Mouse (Mus musculus): ENCODE data around the gene Cdh13. TPM values are rescaled to one million over a fixed set of nuclear protein-coding genes. Genes with fewer than 3 reads are reported as not detected.

Cdh13 gene
- total RNA-seq (2021): 1 to 10 TPM; 5.9 to 6.2 TPM
- long read RNA-seq, experiment 1, partial matches to known transcripts: 2 of 3 reads
- long read RNA-seq, experiment 1, other reads (novel, unspliced or antisense): 1 of 3 reads
- long read RNA-seq, experiment 2, partial matches to known transcripts: 2 of 4 reads
- long read RNA-seq, experiment 2, other reads (novel, unspliced or antisense): 2 of 4 reads

DNA sequence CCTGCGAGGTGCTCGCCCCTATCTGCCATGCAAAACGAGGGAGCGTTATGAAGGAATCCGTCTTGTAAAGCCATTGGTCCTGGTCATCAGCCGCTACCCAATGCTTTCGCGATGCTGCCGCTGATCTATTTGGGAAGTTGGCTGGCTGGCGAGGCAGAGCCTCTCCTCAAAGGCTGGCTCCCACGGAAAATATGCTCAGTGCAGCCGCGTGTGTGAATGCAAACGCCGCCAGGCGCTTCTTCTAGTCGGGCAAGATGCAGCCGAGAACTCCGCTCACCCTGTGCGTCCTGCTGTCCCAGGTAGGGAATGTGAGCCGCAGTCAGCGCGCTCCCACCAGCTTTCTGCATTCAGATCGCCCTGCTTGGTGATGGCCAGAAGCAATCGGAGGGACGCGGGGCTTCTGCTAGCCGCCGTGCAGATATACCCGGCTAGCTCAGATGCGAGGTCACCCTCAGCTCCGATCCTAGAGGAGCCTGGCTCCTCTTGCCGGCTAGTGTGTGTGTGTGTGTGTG lies at the start of gene Cdh13:
Gene Cdh13 (plus strand): TSS at position 134 of the 512 bp plus-strand sequence.
- peak; percentile 25 to 29 for DNase-seq

DNA sequence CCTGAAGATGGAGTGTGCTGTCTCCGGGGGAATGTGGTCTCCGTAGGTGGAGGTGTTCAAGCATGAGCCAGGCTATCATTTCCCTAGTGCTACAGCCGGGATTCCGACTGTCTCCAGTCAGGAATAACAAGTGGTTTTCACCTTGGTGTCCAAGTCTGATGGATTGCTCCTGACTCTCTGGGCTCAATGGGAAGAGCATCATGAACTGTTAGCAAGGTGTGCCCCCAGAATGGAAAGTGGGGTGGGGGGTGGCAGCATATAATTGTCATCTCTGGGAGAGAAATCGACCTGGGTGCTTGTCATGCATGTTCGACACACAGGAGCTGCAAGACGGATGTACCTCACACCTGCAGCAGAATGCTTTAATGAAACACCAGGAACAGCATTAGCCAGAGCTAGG lies 47.9 kb upstream of the Cdh13 start:
- no peak for DNase-seq

DNA sequence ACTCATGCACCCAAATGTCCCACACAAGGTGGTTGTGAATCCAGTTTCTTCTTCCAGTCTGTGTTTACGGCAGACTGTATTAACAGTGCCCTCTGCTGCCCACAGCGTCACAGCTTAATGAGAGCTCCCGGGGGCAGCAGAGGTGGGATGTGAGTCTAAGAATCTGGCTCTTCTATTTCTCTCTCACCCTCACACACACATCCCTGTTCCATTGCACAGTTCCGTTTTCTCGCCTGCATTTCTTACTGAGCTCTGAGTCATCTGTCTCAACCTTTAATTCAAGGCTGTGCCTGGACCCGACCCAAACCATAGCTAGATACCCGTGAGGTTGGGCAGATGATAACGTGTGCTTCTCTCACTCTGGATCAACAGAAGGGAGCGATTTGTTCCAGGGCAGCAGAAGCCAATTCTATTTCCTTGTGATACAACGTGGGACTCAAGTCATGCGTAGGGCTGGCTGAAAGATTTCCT lies 46.3 kb upstream of the Cdh13 start:
- DNase-seq: peak; percentile 83 to 88

DNA sequence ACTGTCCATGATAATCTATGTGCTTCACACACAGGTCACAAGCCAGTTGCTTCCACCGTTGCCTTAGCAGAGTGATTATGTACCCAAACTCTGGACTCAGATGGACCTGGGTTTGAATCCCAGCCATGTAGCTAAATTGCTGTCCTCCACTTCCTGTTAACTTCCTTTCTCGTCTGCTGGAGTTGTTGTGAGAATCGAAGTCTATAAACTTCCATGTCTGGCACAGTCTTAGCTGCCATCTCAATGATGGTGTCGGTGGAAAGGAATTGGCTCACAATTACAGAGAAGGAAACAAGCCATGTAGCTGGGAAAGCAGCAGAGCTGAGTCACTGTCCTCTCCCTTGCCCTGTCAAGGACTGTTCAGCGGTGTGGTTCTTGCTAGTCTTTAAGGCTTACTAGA lies 45.4 kb upstream of the Cdh13 start:
- DNase-seq: peak; percentile 23 to 46

DNA sequence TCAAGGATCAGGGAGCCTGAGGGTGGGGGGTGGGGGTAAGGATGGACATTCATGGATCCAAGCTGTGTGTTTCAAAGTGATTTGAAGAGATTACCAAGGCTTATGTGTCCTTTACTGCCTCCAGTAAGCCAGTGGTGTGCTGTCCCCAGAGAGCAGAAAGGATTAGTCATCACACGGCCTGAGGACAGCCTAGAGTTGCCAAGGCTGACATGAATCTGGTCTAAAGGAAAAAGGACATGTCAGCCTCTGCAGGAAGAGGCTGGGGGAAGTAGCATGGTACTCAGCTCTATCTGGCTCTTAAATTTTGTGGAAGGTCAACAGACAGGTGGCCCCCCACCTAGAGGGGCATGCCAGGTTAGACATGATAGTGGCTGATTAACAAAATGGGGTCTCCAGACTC lies 44.3 kb upstream of the Cdh13 start:
- DNase-seq: peak; percentile 50 to 61

DNA sequence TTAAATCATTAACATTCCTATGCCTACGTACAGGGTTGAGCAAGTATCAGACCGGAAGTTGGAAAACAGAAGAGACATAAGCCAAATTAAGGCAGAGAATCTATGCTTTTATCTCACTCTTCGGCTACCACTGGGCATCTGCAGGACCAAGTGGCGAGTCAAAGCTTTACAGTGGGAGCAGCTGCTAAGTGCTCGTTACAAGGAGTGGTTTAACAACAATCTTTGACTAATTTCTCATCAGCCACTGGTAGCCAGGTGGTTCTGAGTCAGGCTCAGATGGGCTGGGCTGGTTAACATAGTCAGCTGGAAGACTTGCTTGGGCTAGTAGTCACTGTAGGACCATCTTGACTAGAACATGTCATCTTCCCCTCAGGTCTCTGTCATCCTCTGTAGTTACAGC lies 34.2 kb upstream of the Cdh13 start:
- no peak for DNase-seq

DNA sequence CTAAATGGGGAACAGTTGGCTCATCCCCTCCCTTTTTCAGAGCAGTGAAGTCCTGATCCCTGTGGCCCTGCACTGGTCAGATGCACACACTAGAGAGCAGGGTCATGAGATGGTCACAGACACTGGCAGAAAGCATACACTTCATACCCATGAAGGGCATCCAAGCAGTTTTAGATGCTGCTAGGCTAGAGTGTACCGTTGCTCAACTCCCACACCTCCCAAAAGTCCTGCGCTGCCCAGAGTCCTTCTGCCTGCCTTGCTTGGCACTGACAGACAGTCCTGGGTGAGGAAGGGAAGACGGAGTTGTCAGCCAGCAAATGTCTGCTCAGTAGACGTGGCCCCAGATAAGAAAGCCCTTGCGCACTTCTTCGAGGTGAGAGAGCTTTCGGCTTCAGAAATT lies 33.6 kb upstream of the Cdh13 start:
- no peak for DNase-seq

DNA sequence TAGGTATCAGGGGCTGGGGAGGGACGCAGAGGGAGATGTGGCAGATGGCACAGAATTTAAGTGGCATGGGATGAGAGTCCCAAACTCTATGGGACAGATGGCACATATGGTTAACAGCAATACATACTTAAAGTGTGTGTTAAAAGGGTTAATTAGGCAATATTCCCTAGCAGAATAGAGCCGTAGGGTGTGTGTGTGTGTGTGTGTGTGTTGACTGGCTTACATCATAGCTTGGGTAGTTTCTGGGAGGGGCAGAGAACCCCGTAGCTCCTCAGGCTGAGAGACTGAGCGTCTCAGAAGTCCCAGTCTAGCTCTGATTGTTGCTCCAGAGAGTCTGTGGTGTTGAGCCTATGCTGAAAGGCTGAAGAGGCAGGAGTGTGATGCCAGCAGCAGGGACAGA lies 20.4 kb upstream of the Cdh13 start:
- no peak for DNase-seq

DNA sequence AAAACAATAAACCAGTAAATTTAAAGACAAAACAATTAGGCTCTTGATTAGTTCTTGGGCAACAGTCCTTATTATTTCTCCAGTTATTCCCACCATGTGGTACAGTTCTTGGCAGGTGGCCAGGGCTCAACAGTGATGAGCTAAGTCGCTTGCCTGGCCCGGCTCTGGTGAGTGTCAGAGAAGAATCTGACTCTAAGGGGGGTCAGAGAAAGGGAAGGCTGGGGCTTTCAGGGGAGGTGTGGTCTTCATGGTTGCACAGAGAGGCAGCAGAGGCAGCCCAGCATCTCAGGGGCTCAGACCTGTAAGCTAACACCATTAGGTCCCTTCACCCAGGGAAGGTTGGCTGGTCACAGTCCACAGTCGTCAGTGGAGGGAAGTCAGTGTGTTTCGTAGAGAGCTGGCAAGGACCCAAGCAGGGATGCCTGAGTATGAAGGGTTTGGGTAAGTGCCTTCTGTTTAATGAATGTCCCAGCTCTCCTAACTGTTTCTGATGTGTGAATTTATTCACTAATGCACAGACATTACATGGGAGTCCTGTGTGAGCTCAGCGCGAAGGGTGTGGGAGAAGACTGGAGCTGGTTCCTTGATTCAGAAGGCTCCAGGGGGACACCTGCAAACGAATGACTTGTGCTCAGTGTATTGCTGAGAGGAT lies 12.7 kb upstream of the Cdh13 start:
- peak; percentile 25 to 32 for DNase-seq

DNA sequence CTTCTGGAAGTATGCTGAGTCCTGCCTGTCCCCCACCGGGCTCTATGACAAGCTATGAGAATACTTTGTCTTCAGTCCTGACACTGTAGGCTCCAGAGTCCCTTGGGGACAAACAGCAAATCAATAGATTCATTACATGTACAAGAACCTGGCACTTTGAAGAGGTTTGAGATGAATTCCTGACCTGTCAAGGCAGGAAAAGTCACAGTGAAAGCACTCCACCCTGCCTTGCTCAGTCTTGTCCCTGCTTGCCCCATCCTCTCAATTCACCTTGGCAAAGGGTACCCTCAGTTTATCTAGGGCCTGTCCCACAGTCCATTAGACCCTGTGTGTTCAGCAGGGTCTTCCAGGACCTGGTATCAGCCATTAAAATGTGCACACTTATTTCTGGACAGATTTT lies 11.0 kb upstream of the Cdh13 start:
- DNase-seq: no peak

DNA sequence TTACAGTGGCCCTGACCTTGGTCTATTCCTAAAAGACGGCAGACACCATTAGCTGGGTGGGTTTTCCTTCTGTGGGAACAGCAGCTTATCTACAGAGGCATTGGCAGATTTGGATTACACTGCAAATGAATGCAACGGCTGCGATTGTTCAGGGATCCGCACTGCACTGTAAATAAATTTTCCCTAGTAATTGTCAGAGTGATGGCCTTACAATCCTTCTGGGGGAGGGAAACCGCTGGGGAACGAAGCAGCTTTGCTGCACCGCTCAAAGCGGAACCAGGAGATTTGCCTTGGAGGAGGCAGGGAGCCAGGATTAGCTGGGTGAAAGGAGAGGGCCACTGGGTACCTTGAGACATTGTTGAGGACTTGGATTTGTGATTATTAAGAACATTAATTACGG lies 9.3 kb upstream of the Cdh13 start:
- peak in 1 of 2 experiments; percentile 16 for DNase-seq

DNA sequence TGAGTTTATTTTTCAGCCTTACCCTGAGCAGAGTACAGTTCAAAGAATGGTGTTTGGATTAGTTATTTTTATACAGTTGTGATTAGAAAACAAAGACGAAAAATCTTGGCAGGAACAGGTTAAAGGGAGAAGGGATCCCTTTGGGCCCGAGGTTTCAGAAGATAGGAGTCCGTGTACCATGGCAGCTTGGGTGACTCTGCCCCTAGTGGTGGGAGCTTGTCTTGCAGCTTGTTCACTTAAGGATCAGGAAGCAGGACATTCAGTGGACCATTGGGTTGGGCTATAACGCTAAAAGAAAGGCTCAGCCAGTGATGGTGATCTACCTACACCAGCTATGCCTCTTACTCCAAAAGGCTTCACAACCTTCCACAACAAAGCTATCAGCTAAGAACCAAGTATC lies 8.8 kb upstream of the Cdh13 start:
- DNase-seq: peak; percentile 80 to 83

DNA sequence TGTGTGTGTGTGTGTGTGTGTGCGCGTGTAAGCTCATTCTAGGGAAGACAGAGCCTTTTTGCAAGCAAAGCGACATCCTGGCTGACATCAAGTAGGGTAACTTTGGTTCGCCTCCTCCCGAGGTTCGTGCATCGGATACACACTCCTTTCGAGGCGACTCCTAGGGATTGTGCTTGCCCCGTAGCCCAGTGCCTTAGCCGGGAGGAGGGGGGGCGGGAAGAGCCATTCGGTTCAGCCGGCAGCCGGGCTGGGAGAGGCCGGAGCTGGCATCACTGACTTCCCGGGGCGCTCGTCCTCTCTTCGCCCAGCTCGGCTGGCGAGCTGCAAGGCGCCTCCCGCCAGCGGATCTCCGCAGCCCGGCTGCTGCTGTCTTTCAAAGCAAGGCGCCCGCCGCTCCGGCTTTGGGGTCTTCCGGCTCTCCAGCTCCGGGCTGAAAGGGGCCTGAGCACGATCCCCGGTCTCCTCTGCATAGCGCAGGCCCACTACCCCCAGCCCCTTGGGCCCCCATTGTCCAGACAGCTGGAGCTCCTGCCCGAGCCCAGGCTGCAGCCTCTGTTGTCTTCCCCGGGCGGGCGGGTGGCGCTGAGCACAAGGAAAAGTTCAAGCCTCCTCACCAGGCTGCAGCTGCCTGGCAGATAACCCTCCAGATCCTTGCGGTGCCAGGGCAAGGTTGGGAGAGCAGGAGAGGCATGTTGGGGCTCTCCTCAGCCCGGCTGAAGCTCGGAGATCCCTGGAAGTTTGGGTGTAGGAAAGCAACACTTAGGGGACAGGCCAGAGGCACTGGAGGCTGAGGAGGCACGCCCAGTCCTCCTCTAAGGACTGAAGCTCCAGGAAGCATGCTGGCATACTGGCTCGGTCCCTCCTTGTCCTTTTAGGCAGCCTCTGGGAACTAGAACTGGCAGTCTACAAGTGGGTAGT lies 838 bp downstream of the Cdh13 start:
- peak; percentile 48 to 52 for DNase-seq

DNA sequence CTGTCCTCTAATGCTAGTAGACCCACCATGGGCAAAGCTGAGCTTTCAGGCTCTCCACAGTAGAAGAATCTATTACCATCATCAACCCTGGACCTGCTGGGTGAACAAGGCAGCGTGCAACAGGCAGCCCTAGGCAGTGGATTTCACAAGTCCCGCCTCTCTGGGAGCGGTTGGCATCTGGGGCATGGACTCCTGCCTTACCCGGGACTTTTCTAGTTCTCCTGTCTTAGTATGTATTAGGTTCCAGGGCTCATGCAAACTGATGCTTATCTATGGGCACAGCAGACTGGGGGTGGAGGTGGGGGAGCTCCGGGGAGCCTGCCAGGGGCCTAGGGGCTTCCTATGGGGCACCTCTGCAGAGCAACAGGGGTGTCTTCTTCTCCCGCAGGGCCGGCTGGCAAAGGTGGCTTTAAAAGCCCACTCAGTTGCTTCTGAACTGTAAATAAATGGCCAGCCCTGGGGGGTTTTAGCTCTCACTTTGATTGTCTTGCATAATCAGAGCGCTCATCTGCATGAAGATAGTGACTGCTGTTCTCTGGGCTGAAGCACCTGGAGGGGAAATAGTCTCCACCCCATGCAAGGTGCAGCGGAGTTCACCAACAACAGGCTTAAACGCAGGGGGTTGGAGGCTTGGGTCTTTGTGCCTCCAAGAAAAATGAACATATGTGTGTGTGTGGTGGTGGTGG lies 2.2 kb downstream of the Cdh13 start:
- no peak for DNase-seq

DNA sequence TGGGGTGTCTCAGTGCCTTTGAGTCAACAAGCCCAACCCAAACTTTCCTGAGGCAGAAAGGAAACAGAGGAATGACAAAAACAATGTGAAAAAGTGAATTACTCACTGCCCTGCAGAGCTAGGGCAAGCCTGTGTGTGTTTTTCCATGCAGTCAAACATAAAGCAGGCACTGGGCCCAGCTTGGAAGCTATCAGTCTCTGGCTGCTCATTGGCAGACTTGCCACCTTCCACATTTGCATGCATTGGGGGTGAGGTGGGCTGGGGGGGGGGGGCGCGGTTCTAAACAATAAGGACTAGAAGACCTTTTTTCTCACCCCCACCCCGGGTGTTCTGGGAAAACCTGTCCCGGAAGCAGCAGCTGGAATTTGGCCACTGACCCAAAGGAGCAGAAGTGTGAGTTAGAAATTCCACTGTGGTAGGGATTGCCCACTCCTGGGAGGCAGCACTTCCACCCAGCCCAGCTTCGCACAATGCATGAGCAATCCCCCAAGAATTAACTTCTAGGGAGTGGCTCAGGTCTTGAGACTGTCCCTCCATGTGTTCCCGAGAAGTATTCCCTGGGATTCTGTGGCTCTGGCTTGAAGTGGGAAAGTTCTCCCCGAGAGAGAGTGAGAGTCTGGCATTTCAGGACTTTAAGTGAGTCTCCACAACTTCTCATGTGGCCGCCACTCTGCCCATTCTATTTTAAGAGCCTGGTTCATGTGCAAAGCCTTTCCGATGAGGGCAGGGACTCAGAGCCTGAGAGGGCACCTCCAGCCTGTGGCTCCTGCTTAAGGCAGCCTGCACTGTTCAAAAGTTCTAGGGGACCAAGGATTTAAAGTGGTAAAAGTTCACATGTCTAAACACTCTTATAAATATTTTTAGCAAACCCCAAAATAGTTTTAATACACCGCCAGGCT lies 3.0 kb downstream of the Cdh13 start:
- no peak for DNase-seq

DNA sequence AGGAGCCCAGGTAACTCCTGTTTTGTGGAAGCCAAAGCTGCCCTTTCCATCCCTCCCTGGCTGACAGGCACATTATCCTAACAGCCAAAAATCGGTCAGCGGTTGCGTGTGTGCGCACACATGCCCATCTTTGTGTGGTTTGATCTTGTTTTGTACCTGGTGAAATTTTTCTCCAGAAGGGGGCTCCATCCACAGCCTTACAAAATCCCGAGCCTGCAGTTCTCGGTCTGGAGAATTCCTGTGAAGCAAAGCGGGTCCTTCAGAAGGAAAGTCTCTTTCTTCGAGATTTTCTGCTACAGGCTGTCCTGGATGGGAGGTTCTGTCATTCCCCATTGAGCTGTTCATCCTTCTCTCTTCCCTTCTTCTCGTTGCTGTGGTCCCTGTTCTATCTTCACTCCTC lies 4.0 kb downstream of the Cdh13 start:
- no peak for DNase-seq

DNA sequence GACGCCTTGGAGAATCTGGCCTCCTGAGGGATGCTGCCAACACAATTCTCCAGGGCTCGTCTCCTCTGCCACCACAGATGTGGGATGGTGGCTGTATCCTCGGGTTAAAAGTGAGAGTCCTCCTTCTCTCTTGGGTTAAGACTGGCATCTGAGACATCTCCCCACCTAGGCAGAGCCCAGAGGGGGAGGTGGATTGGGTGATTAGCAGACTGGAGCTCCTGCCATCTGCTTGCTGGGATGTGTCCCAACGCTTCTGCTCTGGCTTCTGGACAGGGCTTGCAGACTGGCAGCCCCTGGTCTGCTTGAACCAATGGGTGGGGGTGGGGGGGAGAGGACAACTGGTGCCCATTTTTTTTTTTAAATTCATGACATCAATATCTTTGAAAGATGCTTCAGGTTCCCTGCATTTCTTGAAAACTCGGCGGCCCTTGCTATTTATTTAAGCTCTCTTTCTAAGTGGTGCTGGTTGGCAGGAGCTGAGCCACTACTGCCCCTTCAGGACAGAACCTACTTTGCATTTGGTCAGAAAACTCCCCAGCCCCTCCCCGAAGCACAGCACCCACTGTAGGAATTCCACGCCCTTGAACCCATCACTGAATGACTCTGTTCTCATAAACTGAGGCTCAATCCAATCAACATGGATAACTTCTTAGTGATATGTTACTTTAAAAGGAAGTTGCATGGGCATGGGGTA lies 4.9 kb downstream of the Cdh13 start:
- no peak for DNase-seq

DNA sequence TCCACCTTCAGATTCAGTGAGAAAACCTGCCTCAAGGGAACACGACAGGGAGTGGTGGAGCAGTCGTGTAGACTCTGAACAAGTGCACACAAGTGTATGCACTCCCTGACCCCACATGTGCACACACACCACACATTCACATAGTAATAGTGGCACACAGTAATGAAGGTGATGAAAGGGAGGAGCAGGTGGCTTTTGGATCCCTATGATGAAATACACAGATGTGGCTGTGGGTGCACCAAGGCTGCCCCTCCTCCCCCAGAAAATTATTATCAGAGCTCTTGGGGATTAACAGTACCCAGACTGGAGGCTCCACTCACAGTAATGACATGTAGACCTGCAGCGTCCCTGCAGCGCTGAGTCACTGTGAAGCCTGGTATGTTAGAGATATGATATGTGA lies 5.6 kb downstream of the Cdh13 start:
- no peak for DNase-seq

DNA sequence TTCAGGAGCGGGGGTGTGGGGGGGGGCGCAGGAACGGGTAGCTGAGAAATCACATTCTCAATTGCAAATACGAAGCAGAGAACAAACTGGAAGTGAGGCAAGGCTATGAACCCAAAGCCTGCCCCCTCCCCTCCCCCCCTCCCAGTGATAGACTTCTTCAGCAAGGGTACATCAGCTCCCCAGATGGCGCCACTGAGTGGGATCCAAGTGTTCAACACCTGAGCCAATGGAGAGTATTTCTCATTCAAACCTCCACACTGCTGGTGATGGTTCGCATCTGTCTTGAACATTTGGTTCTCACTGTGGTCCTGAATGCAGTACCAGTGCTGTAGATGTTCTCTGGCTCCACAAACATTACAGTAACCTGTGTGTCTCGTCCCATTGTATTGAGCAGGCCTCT lies 6.0 kb downstream of the Cdh13 start:
- no peak for DNase-seq

DNA sequence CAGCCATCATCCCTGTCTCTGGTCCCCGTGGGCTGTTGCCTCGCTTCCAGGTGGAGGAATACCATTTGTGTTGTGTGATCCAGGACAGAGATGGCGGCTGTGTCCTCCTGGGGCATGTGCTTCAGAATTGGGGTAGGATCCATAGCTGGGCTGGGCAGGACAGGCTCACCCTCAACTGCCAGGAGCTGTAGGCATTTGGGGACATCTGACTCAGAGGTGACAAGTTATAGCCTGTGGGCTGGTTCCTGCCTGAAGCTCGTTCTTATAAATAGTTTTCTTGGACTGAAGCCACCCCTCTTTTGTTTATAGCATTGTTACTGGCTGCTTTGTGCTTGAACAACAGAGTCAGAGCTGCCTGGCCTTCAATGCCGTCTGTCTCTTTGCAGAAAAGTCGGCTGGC lies 6.7 kb downstream of the Cdh13 start:
- no peak for DNase-seq

DNA sequence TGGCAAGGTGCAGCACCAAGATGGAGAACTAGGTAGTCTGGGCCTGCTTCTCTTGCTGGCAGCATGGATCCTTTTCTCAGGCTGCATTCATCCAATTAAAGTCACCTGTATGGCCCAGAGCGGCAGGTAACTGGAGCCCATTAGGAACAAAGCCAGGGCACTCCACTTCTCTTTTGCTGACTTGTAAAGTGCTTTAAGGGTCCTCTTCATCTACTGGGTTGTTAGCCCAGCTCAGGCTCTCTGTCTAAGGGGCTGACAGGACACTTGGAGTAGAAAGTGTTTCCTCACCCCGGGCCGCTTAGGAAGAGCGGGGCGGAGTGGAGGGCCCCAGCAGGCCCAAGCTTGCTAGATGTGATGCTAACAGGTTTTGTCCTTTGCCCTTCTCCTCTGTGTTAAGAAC lies 12.9 kb downstream of the Cdh13 start:
- DNase-seq: no peak

Data from adrenal gland, postnatal 36 days (tissue).